Mouse (Mus musculus): ENCODE results near the gene Bmf. TPM values are rescaled to one million over a fixed set of nuclear protein-coding genes. Genes with fewer than 3 reads are reported as not detected.
A peak's percentile ranks its signal among the peaks of the same experiment; 100 is the strongest.
"Not testable (repeated sequence)": the region's sequence is repeated elsewhere in the genome, so short reads cannot be mapped to it uniquely, and the experiment has no call there.

Bmf gene
- total and polyA plus RNA-seq, 2 experiments, result 3.9 to 17.0 TPM

GRCm38 (mm10) chr2:118562015-118562414 is 12.5 kb upstream of the Bmf start:
- H3K27ac ChIP-seq (replicated peaks; ENCODE audit: insufficient read depth, low read depth, low read length), result no peak overlapping the region

DNA sequence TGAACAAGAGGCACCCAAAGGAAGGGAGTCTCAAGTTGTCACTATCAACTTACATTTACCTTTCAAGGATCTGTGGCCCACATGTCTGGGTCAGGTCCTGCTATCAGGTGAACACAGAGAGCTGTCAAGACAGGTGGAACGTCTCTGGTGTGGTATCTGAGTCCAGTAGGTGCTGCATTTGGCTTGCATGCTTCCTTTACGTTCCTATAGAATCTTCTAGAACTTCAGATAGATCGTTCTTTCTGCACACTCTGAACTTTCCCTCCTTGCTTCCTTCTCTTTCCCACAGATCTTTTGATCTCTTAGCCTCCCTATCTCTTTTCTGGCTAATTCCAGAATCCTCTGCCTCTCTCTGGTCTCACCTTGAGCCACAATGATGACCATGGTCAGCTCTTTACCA is 8.9 kb upstream of the Bmf start:
- Histone ChIP-seq H3K4me1 (ENCODE audit: control insufficient read depth, insufficient read depth, low read length) (no peaks in the 10 kb centered on the region), H3K4me3 (ENCODE audit: insufficient read depth, low read depth, low read length) (no peak overlapping the region), H3K9ac (ENCODE audit: low read depth, low read length) (no peak overlapping the region), H3K36me3 (ENCODE audit: control insufficient read depth, insufficient read depth, low read length) (peaks cover 3% of the 10 kb centered on the region; the same call in 1 of the 2 replicates), H3K27me3 (ENCODE audit: control insufficient read depth, insufficient read depth, low read length) (no peaks in the 10 kb centered on the region), H3K79me2 (ENCODE audit: control insufficient read depth, insufficient read depth, low read length) (no peaks in the 10 kb centered on the region), H3K27ac (replicated peaks; ENCODE audit: insufficient read depth, low read depth, low read length) (no peak overlapping the region)
- no peak for DNase-seq (ENCODE audit: extremely low read depth, low read depth, low spot score)
- 90% methylated on average over 3 of the region's 3 CpGs for WGBS
- TF ChIP-seq POLR2A (IDR thresholded peaks at IDR 0.05; ENCODE audit: extremely low read depth, insufficient read depth, low read length) (no peak), CTCF (IDR thresholded peaks at IDR 0.05; ENCODE audit: low read depth, low read length) (no peak)

More at GRCm38 (mm10) chr2:118562015-118562414, 12.5 kb upstream of the Bmf start:
- Histone ChIP-seq H3K4me3 (ENCODE audit: insufficient read depth, low read depth, low read length) (no peak overlapping the region), H3K9ac (ENCODE audit: low read depth, low read length) (no peak overlapping the region), H3K4me1 (ENCODE audit: control insufficient read depth, insufficient read depth, low read length) (no peaks in the 10 kb centered on the region), H3K79me2 (ENCODE audit: control insufficient read depth, insufficient read depth, low read length) (no peaks in the 10 kb centered on the region), H3K36me3 (ENCODE audit: control insufficient read depth, insufficient read depth, low read length) (peaks cover 3% of the 10 kb centered on the region; the same call in 1 of the 2 replicates), H3K27me3 (ENCODE audit: control insufficient read depth, insufficient read depth, low read length) (no peaks in the 10 kb centered on the region)
- no peak for TF ChIP-seq CTCF (IDR thresholded peaks at IDR 0.05; ENCODE audit: low read depth, low read length)
- 92% methylated on average over 4 of the region's 4 CpGs for WGBS
- DNase-seq (ENCODE audit: extremely low read depth, low read depth, low spot score), result no peak

DNA sequence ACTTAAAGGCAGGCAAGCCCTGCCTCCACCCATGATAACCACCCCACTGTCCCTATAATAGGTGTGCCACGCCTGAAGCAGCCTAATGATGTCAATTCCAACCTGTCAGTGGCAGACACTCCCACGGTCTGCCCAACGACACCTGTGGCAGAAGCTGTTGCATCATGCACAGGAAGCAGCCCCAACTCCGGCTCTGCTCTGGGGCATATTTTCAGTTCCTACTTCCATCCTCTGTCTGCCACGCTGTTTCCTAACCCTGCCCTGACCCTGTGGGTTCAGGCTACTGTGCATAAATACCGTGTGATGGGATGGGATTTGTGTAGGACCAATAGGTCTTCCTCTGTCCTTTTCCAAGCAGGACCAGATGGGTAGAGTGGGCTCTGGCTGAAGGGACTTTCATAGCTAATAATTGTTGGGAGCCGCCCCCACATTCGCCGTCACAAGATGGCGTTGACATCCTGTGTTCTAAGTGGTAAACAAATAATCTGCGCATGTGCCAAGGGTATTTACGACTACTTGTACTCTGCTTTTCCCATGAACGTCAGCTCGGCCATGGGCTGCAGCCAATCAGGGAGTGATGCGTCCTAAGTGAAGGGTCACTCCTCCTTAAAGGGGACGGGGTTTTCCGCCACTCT is 5.0 kb upstream of the Bmf start:
- H3K4me1 ChIP-seq (ENCODE audit: control insufficient read depth, insufficient read depth, low read length); H3K79me2 ChIP-seq (ENCODE audit: control insufficient read depth, insufficient read depth, low read length); H3K27me3 ChIP-seq (ENCODE audit: control insufficient read depth, insufficient read depth, low read length); H3K36me3 ChIP-seq (ENCODE audit: control insufficient read depth, insufficient read depth, low read length): not testable (repeated sequence)
- peak; percentile 34 for DNase-seq (ENCODE audit: extremely low read depth, low read depth, low spot score)
- WGBS, result 78% methylated on average over 17 of the region's 17 CpGs
- H3K4me3 ChIP-seq (ENCODE audit: insufficient read depth, low read depth, low read length), result peak overlapping the region; percentile 70
- H3K27ac ChIP-seq (replicated peaks; ENCODE audit: insufficient read depth, low read depth, low read length), result peak overlapping the region; percentile 76
- peak overlapping the region; percentile 66 for H3K9ac ChIP-seq (ENCODE audit: low read depth, low read length)

- H3K27ac ChIP-seq (replicated peaks; ENCODE audit: insufficient read depth, low read depth, low read length), result no peak overlapping the region
- no peak for DNase-seq (ENCODE audit: extremely low read depth, low read depth, low spot score)
- 72% methylated on average over 2 of the region's 2 CpGs for WGBS
Measured at GRCm38 (mm10) chr2:118551606-118552005, 2.1 kb upstream of the Bmf start.

DNA sequence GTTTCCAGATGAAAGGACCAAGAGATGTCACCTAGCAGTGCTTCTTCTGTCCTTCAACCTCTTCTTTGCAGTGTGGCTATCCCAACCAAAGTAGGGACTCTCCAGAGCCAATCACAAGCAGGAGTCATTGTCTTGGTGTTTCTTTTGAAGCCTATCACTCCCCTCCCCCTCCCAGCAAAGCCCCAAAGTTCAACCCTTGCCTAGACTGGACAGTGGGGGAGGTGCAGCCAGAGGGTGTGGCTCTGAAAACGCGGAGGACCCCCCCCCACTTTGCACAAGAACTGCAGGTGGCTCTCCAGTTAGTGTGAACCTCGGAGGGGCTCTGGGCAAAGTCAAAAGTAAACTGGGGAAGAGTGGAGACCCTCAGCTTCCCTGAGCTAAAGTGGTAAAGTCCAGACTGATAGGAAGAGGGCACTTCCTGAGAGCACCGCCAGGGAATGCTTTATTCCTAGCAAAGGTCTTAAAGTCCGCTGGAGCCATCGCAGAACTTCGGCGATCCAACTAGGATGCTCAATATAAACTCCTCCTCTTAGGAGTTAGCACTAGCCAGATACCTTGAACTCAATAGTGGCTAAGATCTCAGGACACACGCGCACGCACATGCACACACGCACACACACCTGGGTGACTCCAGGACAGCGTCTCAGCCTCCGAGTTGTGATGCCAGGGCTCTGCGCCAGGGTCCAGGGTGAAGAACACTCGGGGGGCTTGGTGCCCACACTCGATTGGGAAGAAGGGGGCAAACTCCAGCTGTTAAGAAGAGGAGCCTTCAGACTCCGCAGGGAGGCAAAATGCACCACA is 866 bp downstream of the Bmf start:
- Histone ChIP-seq H3K27ac (replicated peaks; ENCODE audit: insufficient read depth, low read depth, low read length) (peak overlapping the region; percentile 69), H3K4me1 (ENCODE audit: control insufficient read depth, insufficient read depth, low read length) (peaks cover 38% of the 10 kb centered on the region), H3K79me2 (ENCODE audit: control insufficient read depth, insufficient read depth, low read length) (no peaks in the 10 kb centered on the region), H3K9ac (ENCODE audit: low read depth, low read length) (peak overlapping the region; percentile 83), H3K27me3 (ENCODE audit: control insufficient read depth, insufficient read depth, low read length) (no peaks in the 10 kb centered on the region), H3K4me3 (ENCODE audit: insufficient read depth, low read depth, low read length) (peak overlapping the region; percentile 67), H3K36me3 (ENCODE audit: control insufficient read depth, insufficient read depth, low read length) (no peaks in the 10 kb centered on the region)
- no peak for TF ChIP-seq CTCF (IDR thresholded peaks at IDR 0.05; ENCODE audit: low read depth, low read length)
- TF ChIP-seq POLR2A (IDR thresholded peaks at IDR 0.05; ENCODE audit: extremely low read depth, insufficient read depth, low read length), result no peak
- peak; percentile 57 for DNase-seq (ENCODE audit: extremely low read depth, low read depth, low spot score)
- under 1% methylated on average over 18 of the region's 18 CpGs for WGBS

More at GRCm38 (mm10) chr2:118551606-118552005, 2.1 kb upstream of the Bmf start:
- Histone ChIP-seq H3K4me3 (ENCODE audit: insufficient read depth, low read depth, low read length) (no peak overlapping the region), H3K36me3 (ENCODE audit: control insufficient read depth, insufficient read depth, low read length) (no peaks in the 10 kb centered on the region), H3K27me3 (ENCODE audit: control insufficient read depth, insufficient read depth, low read length) (no peaks in the 10 kb centered on the region), H3K9ac (ENCODE audit: low read depth, low read length) (no peak overlapping the region), H3K4me1 (ENCODE audit: control insufficient read depth, insufficient read depth, low read length) (peaks cover 17% of the 10 kb centered on the region), H3K79me2 (ENCODE audit: control insufficient read depth, insufficient read depth, low read length) (no peaks in the 10 kb centered on the region)
- TF ChIP-seq POLR2A (IDR thresholded peaks at IDR 0.05; ENCODE audit: extremely low read depth, insufficient read depth, low read length) (no peak), CTCF (IDR thresholded peaks at IDR 0.05; ENCODE audit: low read depth, low read length) (no peak)

DNA sequence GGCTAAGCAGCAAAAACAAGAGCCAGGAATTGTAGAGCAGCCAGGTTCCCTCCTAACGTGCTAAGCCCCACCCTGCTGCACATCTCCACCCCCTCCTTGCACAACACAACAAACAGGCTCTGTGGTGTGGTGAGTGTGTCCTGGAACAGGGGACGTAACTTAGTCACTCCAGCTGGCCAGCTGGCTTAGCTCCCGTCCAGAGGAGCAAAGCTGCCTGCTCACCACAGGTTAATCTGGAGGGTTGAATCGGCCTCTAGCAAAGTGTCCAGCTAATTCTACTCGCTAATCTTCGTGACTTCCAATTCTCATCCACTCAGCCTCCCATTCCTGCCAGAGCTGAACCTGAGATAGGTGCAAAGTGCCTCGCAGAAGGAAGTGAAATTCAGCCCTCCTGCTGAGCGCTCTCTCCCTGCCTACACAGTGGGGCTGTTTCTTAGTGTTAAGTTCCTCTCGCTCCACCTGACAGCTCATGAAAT is 1.9 kb downstream of the Bmf start:
- H3K4me1 ChIP-seq (ENCODE audit: control insufficient read depth, insufficient read depth, low read length), result peaks cover 42% of the 10 kb centered on the region

More for the DNA sequence above, 1.9 kb downstream of the Bmf start:
- DNase-seq (ENCODE audit: extremely low read depth, low read depth, low spot score), result peak; percentile 99
- H3K9ac ChIP-seq (ENCODE audit: low read depth, low read length), result peak overlapping the region; percentile 40
- H3K27ac ChIP-seq (replicated peaks; ENCODE audit: insufficient read depth, low read depth, low read length), result peak overlapping the region; percentile 69
- WGBS, result 13% methylated on average over 9 of the region's 9 CpGs
- no peak overlapping the region for H3K4me3 ChIP-seq (ENCODE audit: insufficient read depth, low read depth, low read length)
- TF ChIP-seq POLR2A (IDR thresholded peaks at IDR 0.05; ENCODE audit: extremely low read depth, insufficient read depth, low read length) (no peak), CTCF (IDR thresholded peaks at IDR 0.05; ENCODE audit: low read depth, low read length) (0 out of 2 replicates have a peak, but pooled peaks have one; percentile 4)
- H3K79me2 ChIP-seq (ENCODE audit: control insufficient read depth, insufficient read depth, low read length), result no peaks in the 10 kb centered on the region
- H3K36me3 ChIP-seq (ENCODE audit: control insufficient read depth, insufficient read depth, low read length), result no peaks in the 10 kb centered on the region
- H3K27me3 ChIP-seq (ENCODE audit: control insufficient read depth, insufficient read depth, low read length), result no peaks in the 10 kb centered on the region
